8 mouse cellular contexts compared by ENCODE assay signal in genomic region chr3:129308102-129308752, GRCm38 (mm10). TPM values are rescaled to one million over a fixed set of nuclear protein-coding genes. Genes with fewer than 3 reads are reported as not detected.
DNase-seq lines count a peak whose midpoint lies in the region; ATAC-seq lines count a peak whose summit lies in the region.

No protein-coding gene starts in this region.

- peak; percentile 79; the same call in 1 of the 2 replicates for ATAC-seq in forebrain, embryonic 11.5 days (replicated peaks; ENCODE audit: low FRiP score)
- peak; percentile 74; the same call in 1 of the 2 replicates for ATAC-seq in lung, embryonic 16.5 days (ENCODE audit: low read depth)
- peak; percentile 82; the same call in 1 of the 2 replicates for ATAC-seq in midbrain, embryonic 13.5 days

- no peaks in the 10 kb centered on the region for H3K4me1 ChIP-seq in forebrain, embryonic 11.5 days (replicated peaks; ENCODE audit: control insufficient read depth, insufficient read depth, low read length)
- H3K4me1 ChIP-seq in forebrain, embryonic 10.5 days, result no peaks in the 10 kb centered on the region
- H3K4me1 ChIP-seq in lung, embryonic 16.5 days (replicated peaks; ENCODE audit: control insufficient read depth, insufficient read depth, low read length), result no peaks in the 10 kb centered on the region
- no peaks in the 10 kb centered on the region for H3K4me1 ChIP-seq in midbrain, embryonic 13.5 days (replicated peaks)

- H3K4me2 ChIP-seq in forebrain, embryonic 11.5 days (ENCODE audit: low read depth, low read length, severe bottlenecking), result no peak overlapping the region
- no peak overlapping the region for H3K4me2 ChIP-seq in lung, embryonic 16.5 days (ENCODE audit: low read depth, low read length)
- H3K4me2 ChIP-seq in midbrain, embryonic 13.5 days (replicated peaks), result no peak overlapping the region

- H3K27ac ChIP-seq in forebrain, embryonic 11.5 days (ENCODE audit: low read depth, low read length), result no peak overlapping the region
- no peak overlapping the region for H3K27ac ChIP-seq in forebrain, embryonic 10.5 days
- H3K27ac ChIP-seq in lung, embryonic 16.5 days (ENCODE audit: low read length), result no peak overlapping the region
- H3K27ac ChIP-seq in midbrain, embryonic 13.5 days, result no peak overlapping the region

- H3K4me3 ChIP-seq in forebrain, embryonic 11.5 days (ENCODE audit: low read depth, low read length), result no peak overlapping the region
- no peak overlapping the region for H3K4me3 ChIP-seq in forebrain, embryonic 10.5 days
- H3K4me3 ChIP-seq in lung, embryonic 16.5 days (ENCODE audit: low read length), result no peak overlapping the region
- H3K4me3 ChIP-seq in midbrain, embryonic 13.5 days (replicated peaks), result no peak overlapping the region

- no peaks in the 10 kb centered on the region for H3K9me3 ChIP-seq in forebrain, embryonic 11.5 days (ENCODE audit: control insufficient read depth, low read length)
- H3K9me3 ChIP-seq in forebrain, embryonic 10.5 days, result no peaks in the 10 kb centered on the region
- H3K9me3 ChIP-seq in lung, embryonic 16.5 days (ENCODE audit: control insufficient read depth, low read length), result no peaks in the 10 kb centered on the region
- no peaks in the 10 kb centered on the region for H3K9me3 ChIP-seq in midbrain, embryonic 13.5 days

- DNase-seq in forebrain, embryonic 11.5 days (ENCODE audit: low spot score), result no peak
- DNase-seq in forebrain, embryonic 10.5 days (ENCODE audit: extremely low spot score, low spot score), result no peak
- no peak for DNase-seq in lung, adult 18-20 months
- peak; percentile 71 for DNase-seq in forelimb bud, embryonic 11.5 days (ENCODE audit: low read depth, low spot score)
- no peak for DNase-seq in ovary, postnatal 10 days (ENCODE audit: low spot score)
- DNase-seq in adrenal gland, postnatal 36 days, result no peak

- no peaks in the 10 kb centered on the region for H3K27me3 ChIP-seq in forebrain, embryonic 11.5 days (ENCODE audit: control insufficient read depth, insufficient read depth, low read length)
- no peaks in the 10 kb centered on the region for H3K27me3 ChIP-seq in forebrain, embryonic 10.5 days (ENCODE audit: poor library complexity, severe bottlenecking)
- no peaks in the 10 kb centered on the region for H3K27me3 ChIP-seq in lung, embryonic 16.5 days (ENCODE audit: control insufficient read depth, insufficient read depth, low read depth, low read length)
- no peaks in the 10 kb centered on the region for H3K27me3 ChIP-seq in midbrain, embryonic 13.5 days

- H3K9ac ChIP-seq in forebrain, embryonic 11.5 days (ENCODE audit: low read length), result no peak overlapping the region
- no peak overlapping the region for H3K9ac ChIP-seq in lung, embryonic 16.5 days (ENCODE audit: low read length)
- H3K9ac ChIP-seq in midbrain, embryonic 13.5 days (replicated peaks), result no peak overlapping the region

- 40% methylated on average over 10 of the region's 10 CpGs for WGBS in forebrain, embryonic 11.5 days
- 50% methylated on average over 10 of the region's 10 CpGs for WGBS in forebrain, embryonic 10.5 days
- 40% methylated on average over 10 of the region's 10 CpGs for WGBS in lung, embryonic 16.5 days
- 40% methylated on average over 10 of the region's 10 CpGs for WGBS in midbrain, embryonic 13.5 days

- no peaks in the 10 kb centered on the region for H3K36me3 ChIP-seq in forebrain, embryonic 11.5 days (ENCODE audit: control insufficient read depth, insufficient read depth, low read length)
- H3K36me3 ChIP-seq in forebrain, embryonic 10.5 days (replicated peaks), result no peaks in the 10 kb centered on the region
- no peaks in the 10 kb centered on the region for H3K36me3 ChIP-seq in lung, embryonic 16.5 days (ENCODE audit: control insufficient read depth, insufficient read depth, low read length)
- H3K36me3 ChIP-seq in midbrain, embryonic 13.5 days, result no peaks in the 10 kb centered on the region

RNA-seq across cellular contexts. Expression of gene Enpep, which starts 24.3 kb away (rescaled TPM):
- polyA plus RNA-seq in forebrain, embryonic 11.5 days (2014; fragmentation: Nextera tagmentation; extraction: Ambion mirVana), result 0.24 and 0.39 TPM in 2 replicates
- polyA plus RNA-seq in forebrain, embryonic 10.5 days (2016; fragmentation: Nextera tagmentation; extraction: Ambion mirVana), result not detected in 2 replicates
- 48.9 and 51.5 TPM in 2 replicates for polyA plus RNA-seq in lung, embryonic 16.5 days (2015; fragmentation: Nextera tagmentation; extraction: Ambion mirVana)
- polyA plus RNA-seq in midbrain, embryonic 13.5 days (2015; fragmentation: Nextera tagmentation; extraction: Ambion mirVana), result 0.77 and 0.79 TPM in 2 replicates
- total RNA-seq in adrenal gland, postnatal 36 days (2021), result 10 to 100 TPM; 12.3 to 22.0 TPM

Comparison
In these comparisons a context has a peak if more than half of its experiments do, and no peak if none do; other contexts are left out.
1. RNA of gene Enpep, which starts 24.3 kb away (polyA plus RNA-seq): 48.9 to 51.5 TPM in lung, embryonic 16.5 days; 0.77 to 0.79 TPM in midbrain, embryonic 13.5 days, 0.24 to 0.39 TPM in forebrain, embryonic 11.5 days and not detected in forebrain, embryonic 10.5 days; every median in the first group is over 10 times any median in the second.
2. Peak in every context shown above with its lines, with median percentiles within 50 percentile points of each other: ATAC-seq.